Mouse (Mus musculus): ENCODE results near the gene Mif.

The Mif gene

GRCm38 (mm10) chr10:75835761-75836531 lies 24.1 kb downstream of the Mif start:
- peak; percentile 49 for DNase-seq (ENCODE audit: low read depth)

- DNase-seq (ENCODE audit: low read depth): peak; percentile 69
Measured at GRCm38 (mm10) chr10:75835307-75835706, 24.7 kb downstream of the Mif start.

GRCm38 (mm10) chr10:75834721-75835120 lies 25.3 kb downstream of the Mif start:
- DNase-seq (ENCODE audit: low read depth): no peak

DNA sequence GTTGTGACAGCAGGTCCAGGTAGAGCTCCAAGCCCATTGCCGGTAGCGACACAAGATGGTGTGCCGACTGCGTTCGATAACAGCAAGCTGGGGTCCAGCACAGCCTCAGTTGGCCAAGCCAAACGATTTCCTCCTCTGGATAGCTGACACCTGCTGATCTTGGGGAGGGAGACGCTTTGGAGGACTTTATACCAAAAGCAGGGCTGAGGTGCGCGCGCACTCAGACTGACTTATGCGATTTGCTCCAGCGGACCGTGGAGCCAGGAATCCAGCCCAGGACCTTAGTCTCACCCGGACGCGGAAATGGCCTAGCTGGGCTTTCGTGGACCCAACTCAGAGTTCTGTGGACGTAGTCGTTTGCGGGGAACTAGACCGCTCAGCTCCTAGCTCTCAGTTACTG lies 25.8 kb downstream of the Mif start:
- DNase-seq (ENCODE audit: low read depth): no peak

DNA sequence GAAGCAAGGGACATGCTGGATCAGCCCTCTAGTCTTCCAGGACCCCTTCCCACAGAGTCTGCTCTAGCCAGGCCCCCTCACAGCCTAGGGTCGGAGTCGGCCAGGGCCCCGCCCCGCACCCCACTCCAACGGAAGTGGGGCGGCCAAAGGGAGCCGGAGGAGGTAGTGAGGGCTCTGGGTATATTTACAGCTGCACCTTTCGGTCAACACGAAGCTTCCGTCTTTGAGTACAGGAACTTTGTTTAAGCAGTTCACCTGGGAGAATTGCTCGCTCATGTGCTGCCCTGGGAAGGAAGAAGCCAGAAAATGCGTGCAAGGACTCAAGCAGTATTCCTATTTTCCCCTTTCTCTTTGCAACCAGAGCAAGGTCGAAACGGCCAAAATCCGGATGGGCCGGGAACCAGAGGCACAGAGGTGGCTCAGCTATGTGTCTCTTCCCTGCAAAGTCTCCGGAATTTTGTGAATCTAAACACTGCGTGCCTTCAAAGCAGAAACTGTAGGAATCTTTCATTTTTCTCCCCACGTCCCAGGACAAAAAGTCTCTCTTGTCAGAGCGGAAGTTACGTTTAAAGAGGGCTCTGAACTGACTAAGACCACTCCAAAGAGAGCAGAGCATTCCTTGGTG lies 26.5 kb downstream of the Mif start:
- DNase-seq (ENCODE audit: low read depth): no peak

DNA sequence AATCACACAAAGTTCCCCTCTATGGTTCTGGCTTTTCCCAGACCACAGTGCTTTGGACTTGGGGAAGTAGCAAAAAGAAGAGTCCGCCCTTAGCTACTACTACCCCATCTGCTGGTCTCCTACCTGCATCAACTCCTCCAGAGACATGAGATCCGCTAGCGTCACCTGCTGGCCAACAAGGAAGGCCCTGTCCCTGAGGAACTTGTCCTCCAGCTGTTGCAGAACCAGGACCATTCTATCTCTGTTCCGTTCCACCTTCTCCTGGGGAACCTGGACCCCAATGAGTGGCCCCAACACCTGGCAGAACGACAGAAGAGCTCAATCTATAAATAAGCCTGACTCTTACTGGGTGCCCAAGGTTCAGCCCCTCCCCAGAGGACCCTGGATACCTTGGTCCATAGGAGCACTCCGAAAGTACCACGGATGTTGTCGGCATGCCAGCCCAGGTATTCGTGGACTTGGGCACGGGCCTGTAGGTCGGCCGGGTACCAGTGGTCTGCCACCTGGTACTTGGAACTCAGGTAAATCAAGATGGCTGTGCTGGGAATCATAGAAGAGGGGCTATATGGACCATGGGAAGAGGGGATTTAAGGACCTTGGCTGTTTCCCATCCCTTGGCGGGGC lies 27.7 kb downstream of the Mif start:
- peak; percentile 87 for DNase-seq (ENCODE audit: low read depth)

- peak; percentile 12 for DNase-seq (ENCODE audit: low read depth)
Measured at GRCm38 (mm10) chr10:75830275-75830670, 29.8 kb downstream of the Mif start.

GRCm38 (mm10) chr10:75829529-75830274 lies 30.3 kb downstream of the Mif start:
- no peak for DNase-seq (ENCODE audit: low read depth)

- peak; percentile 8 for DNase-seq (ENCODE audit: low read depth)
Measured at GRCm38 (mm10) chr10:75828500-75828931, 31.5 kb downstream of the Mif start.

DNA sequence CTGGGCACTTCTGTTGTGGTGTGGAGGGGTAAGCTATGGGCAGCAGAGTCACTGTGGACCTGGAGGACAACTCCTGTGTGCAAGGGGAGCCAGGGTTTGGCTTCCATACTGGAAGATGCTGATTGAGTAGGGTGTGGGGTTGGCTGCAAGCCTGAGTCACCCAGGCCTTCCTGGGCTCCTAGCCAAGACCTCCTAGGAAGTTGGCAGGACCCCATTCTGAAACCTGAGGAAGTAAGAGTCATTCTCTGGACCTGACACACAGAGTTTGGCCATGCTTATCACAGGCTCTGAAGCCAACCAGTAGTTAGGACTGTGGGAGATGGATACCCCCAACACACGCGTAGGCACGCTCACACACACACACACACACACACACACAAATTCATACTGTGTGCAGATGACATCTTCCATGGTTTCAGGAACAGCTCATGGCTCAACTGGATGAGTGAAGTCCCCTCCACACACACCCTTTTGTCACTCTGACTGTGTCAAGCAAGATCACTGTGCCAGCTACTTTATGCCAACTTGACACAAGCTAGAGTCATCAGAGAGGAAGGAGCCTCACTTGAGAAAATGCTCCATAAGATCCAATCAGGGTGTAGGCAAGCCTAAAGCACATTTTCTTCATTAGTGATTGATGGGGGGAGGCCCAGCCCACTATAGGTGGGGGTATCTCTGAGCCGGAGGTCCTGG lies 32.2 kb downstream of the Mif start:
- DNase-seq (ENCODE audit: low read depth): peak; percentile 16

DNA sequence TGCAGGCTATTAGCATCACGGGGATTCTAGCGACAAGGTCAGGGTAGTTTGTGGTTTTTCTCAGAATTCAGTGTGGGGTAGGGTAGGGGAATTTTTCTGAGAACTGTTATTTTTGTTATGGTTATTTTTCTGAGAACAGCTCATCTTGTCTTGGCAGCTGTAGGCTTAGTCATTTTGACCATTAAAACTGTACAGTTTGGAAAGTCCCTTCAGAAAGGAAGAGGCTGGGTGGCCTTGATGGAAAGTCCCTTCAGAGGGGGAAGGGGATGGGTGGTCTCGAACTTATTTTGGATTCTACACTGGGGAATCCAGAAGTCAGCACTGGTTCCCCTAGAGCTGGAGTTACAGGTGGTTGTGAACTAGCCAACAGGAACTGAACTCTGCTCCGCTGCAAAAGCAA lies 35.5 kb downstream of the Mif start:
- DNase-seq (ENCODE audit: low read depth): no peak

DNA sequence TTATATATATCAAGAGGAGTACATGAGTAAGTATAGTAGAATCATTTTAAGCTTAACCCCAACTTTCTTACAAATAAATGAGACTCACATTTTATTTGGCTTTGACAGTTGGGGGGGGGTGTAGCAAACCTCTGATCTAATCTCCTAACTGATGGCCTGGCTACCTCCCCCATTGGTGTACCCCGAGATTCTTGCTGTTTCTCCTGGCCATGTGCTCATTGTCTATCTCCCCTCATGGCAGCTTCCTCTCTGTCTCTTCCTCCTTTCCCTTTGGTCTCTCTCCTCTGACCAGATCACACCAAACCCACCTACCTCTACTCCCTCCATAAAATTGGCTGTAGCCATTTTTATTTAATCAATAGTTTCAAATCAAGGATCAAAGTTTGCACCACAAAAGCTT lies 36.3 kb downstream of the Mif start:
- DNase-seq (ENCODE audit: low read depth): no peak

DNA sequence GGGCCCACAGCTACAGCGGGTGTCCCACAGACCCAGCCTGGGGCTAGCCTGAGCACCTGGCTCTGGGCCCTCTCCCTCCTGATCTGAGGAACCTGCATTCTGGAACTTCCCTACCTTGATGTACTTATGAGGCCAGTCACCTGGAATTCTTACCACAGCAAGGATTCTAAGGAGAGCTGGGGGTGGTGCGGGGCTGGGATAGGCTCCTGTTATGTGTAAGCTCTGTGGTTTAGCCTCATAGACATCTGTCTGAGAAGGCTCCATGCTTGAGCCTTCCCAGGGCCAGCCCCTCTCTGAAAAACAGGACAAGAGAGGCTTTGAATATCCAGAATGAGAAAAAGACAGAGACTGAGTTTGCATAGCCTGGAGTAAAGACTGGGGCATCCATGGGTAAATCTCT lies 37.6 kb downstream of the Mif start, which contains the start of gene Gstt4:
Gene Gstt4 (minus strand): TSS at position 101 of the 400 bp plus-strand sequence.
- no peak for DNase-seq (ENCODE audit: low read depth)

DNA sequence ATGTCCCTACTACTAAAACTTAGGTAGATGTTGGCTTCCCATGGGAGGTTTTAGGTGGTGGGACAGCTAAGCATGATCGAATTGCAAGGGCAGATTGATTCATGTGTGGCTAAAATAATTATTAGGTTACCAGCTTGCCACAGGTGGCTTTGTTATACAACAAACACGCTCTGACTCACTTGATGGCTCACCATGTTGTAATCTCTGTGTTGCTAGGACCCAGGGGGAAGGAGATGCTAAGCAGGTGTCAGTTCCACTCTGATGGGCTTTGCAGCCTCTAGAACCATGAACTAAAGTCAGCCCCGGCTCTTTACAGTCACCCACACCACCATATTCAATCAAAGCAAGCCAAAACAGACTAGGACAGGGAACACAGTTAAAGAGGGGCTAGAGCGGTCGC lies 40.2 kb downstream of the Mif start:
- no peak for DNase-seq (ENCODE audit: low read depth)

GRCm38 (mm10) chr10:75818641-75819040 lies 41.4 kb downstream of the Mif start:
- DNase-seq (ENCODE audit: low read depth): no peak

Data from 416B (cell line).